Comparison of ENCODE assay signal across 15 mouse cellular contexts in genomic region chr1:21940831-21941230, GRCm38 (mm10).
"Had no signal": no experiment of that assay in that cellular context is flagged by ENCODE, and none has a peak within 500 bp of the region (broad histone marks: within the 10 kb centered on the region; RNA-seq: fewer than 3 reads in every experiment).

No protein-coding gene starts in this region.

- H3K27me3 ChIP-seq: liver, embryonic 15.5 days; midbrain, embryonic 15.5 days; neural tube, embryonic 12.5 days had no signal

- H3K36me3 ChIP-seq: limb, embryonic 10.5 days; liver, embryonic 15.5 days; midbrain, embryonic 15.5 days; neural tube, embryonic 12.5 days had no signal

- H3K9me3 ChIP-seq: limb, embryonic 10.5 days; liver, embryonic 15.5 days; midbrain, embryonic 15.5 days; neural tube, embryonic 12.5 days had no signal

- DNase-seq: kidney, adult 18-20 months; kidney, postnatal 10 days; kidney, postnatal 4 days; lung, adult 2 months; lung, postnatal 36 days; right cerebral cortex, postnatal 14 days; thymus, postnatal 4 days had no signal

- H3K4me1 ChIP-seq: limb, embryonic 10.5 days; liver, embryonic 15.5 days; midbrain, embryonic 15.5 days; neural tube, embryonic 12.5 days had no signal

- H3K9ac ChIP-seq: liver, embryonic 15.5 days; midbrain, embryonic 15.5 days; neural tube, embryonic 12.5 days had no signal

- H3K4me2 ChIP-seq: liver, embryonic 11.5 days; liver, embryonic 15.5 days; midbrain, embryonic 15.5 days; neural tube, embryonic 12.5 days had no signal

- ATAC-seq: lung, postnatal 0 days; midbrain, embryonic 15.5 days had no signal

- H3K4me3 ChIP-seq: layer of hippocampus, adult 2 months; limb, embryonic 10.5 days; liver, embryonic 15.5 days; midbrain, embryonic 15.5 days; neural tube, embryonic 12.5 days had no signal

- H3K27ac ChIP-seq: layer of hippocampus, adult 2 months; limb, embryonic 10.5 days; liver, embryonic 15.5 days; midbrain, embryonic 15.5 days; neural tube, embryonic 12.5 days; stomach, postnatal 0 days had no signal
